Mouse (Mus musculus): ENCODE measurements around the gene Ndufa3. TPM values are rescaled to one million over a fixed set of nuclear protein-coding genes. Genes with fewer than 3 reads are reported as not detected.
A peak's percentile ranks its signal among the peaks of the same experiment; 100 is the strongest.
"Not testable (repeated sequence)": the region's sequence is repeated elsewhere in the genome, so short reads cannot be mapped to it uniquely, and the experiment has no call there.

The Ndufa3 gene
- polyA plus RNA-seq, 1 experiment = 377 TPM

DNA sequence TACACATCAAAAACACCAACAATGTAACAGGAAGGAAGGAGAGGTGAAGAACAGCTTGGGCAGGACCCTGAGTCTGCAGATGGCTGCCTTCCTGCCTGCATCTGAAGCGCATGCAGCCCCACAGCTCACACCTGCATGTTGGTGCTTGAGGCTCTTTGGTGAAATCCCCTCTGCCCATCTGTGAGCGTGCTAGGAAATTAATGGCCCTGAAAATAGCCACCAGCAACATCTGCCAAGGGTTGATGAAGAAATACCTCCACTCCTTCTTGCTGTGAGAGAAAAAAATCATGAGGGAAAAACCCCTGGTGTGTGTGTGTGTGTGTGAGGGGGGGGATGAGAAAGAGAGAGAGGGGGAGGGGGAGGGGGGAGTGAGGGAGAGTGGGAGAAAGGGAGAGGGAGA, 37.1 kb upstream of the Ndufa3 start:
- Histone ChIP-seq H3K4me1 (ENCODE audit: control insufficient read depth, insufficient read depth, low read length) (no peaks in the 10 kb centered on the region), H3K27ac (ENCODE audit: control insufficient read depth, insufficient read depth, low read depth, low read length, poor library complexity) (no peak overlapping the region), H3K4me3 (replicated peaks; ENCODE audit: control insufficient read depth, low read depth, low read length) (no peak overlapping the region)
- WGBS = 37% methylated on average over 2 of the region's 2 CpGs
- TF ChIP-seq POLR2A (IDR thresholded peaks at IDR 0.05; ENCODE audit: borderline replicate concordance, control insufficient read depth, low read depth, low read length) (no peak), CTCF (IDR thresholded peaks at IDR 0.05; ENCODE audit: control insufficient read depth, insufficient read depth, low read length) (no peak)

DNA sequence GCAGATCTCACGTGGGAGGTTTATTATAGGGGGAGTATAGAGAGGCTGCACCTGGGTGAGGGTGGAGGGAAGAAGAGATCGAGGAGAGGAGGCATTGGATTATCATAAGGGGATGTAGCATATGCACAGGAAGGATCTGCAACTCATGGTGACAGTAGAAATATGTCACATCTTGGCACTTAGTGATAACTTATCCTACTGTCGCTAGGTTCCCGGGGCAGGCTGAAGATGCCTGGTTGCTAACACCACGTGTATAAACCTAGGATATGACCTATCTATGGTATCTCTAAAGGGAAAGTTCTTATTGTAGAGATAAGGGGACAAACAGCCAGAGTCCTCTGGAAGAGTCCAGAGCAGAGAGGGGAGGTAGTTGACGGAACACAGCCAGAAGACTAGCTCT, 31.4 kb upstream of the Ndufa3 start:
- H3K4me3 ChIP-seq (replicated peaks; ENCODE audit: control insufficient read depth, low read depth, low read length) = no peak overlapping the region
- H3K27ac ChIP-seq (ENCODE audit: control insufficient read depth, insufficient read depth, low read depth, low read length, poor library complexity) = no peak overlapping the region
- H3K4me1 ChIP-seq (ENCODE audit: control insufficient read depth, insufficient read depth, low read length) = no peaks in the 10 kb centered on the region
- WGBS = 19% methylated on average over 6 of the region's 6 CpGs
- no peak for TF ChIP-seq POLR2A (IDR thresholded peaks at IDR 0.05; ENCODE audit: borderline replicate concordance, control insufficient read depth, low read depth, low read length)
- no peak for TF ChIP-seq CTCF (IDR thresholded peaks at IDR 0.05; ENCODE audit: control insufficient read depth, insufficient read depth, low read length)

DNA sequence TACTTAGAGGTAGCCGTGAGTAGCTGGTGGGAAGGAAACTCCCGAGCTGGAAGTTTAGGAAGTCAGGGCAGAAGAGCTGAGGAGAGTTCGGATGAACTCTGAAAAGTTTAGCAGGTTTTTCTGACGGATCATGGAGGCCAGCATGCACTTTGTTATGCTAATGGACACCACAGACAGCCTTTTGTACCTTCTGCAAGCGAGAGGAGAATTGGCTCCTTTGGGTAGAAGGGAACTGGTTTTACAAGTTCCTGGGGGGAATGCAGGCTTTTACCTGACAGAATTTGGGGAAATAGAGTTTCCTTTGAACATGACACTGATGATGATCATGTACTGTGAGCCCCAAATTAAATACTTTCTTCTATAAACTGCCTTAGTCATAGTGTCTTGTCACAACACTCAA, 30.9 kb upstream of the Ndufa3 start:
- 24% methylated on average over 5 of the region's 5 CpGs for WGBS
- TF ChIP-seq CTCF (IDR thresholded peaks at IDR 0.05; ENCODE audit: control insufficient read depth, insufficient read depth, low read length) (no peak), POLR2A (IDR thresholded peaks at IDR 0.05; ENCODE audit: borderline replicate concordance, control insufficient read depth, low read depth, low read length) (no peak)
- Histone ChIP-seq H3K4me1 (ENCODE audit: control insufficient read depth, insufficient read depth, low read length) (no peaks in the 10 kb centered on the region), H3K4me3 (replicated peaks; ENCODE audit: control insufficient read depth, low read depth, low read length) (no peak overlapping the region), H3K27ac (ENCODE audit: control insufficient read depth, insufficient read depth, low read depth, low read length, poor library complexity) (no peak overlapping the region)

DNA sequence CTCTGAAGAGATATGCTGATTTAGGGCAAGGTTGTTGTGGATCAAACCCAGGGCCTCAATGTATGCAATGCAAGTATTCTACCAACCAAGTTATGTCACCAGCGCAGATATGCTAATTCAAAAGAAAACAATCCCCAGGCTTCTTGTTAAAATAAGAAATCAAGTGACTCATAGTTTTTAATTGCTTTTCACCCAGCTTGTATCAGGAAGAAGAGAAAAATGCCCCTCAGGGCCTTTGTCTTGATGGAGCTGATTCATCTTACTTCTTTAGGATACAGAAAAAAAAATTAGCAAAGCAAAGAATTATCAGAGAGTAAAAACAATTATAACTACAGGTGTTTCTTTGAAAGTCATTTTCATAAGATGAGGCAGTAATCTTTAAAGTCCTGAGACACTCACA, 29.9 kb upstream of the Ndufa3 start:
- no peak overlapping the region for H3K27ac ChIP-seq (ENCODE audit: control insufficient read depth, insufficient read depth, low read depth, low read length, poor library complexity)
- no peak overlapping the region for H3K4me3 ChIP-seq (replicated peaks; ENCODE audit: control insufficient read depth, low read depth, low read length)
- H3K4me1 ChIP-seq (ENCODE audit: control insufficient read depth, insufficient read depth, low read length) = no peaks in the 10 kb centered on the region
- WGBS = 76% methylated on average over 1 of the region's 1 CpGs
- TF ChIP-seq POLR2A (IDR thresholded peaks at IDR 0.05; ENCODE audit: borderline replicate concordance, control insufficient read depth, low read depth, low read length) (no peak), CTCF (IDR thresholded peaks at IDR 0.05; ENCODE audit: control insufficient read depth, insufficient read depth, low read length) (no peak)

DNA sequence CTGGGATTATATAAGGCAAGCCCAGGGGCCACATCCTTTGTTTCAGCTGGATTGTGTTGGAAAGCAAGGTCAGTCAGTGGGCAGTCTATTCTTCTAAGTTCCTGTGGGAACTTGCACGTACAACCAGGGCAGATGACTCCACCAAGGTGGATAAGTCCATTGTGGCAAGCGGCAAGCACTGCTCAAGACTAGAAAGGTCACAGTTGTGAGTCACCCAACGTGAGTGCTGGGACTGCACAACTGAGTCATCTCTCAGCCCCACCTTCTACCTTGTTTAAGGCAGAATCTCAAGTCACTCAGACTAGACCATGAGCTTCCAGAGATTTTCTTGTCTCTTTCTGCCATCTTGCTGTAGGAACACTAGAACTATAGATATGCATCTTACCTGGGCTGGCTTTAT, 26.6 kb upstream of the Ndufa3 start:
- Histone ChIP-seq H3K4me3 (replicated peaks; ENCODE audit: control insufficient read depth, low read depth, low read length) (no peak overlapping the region), H3K27ac (ENCODE audit: control insufficient read depth, insufficient read depth, low read depth, low read length, poor library complexity) (no peak overlapping the region), H3K4me1 (ENCODE audit: control insufficient read depth, insufficient read depth, low read length) (no peaks in the 10 kb centered on the region)
- WGBS = 68% methylated on average over 3 of the region's 3 CpGs
- TF ChIP-seq CTCF (IDR thresholded peaks at IDR 0.05; ENCODE audit: control insufficient read depth, insufficient read depth, low read length) (no peak), POLR2A (IDR thresholded peaks at IDR 0.05; ENCODE audit: borderline replicate concordance, control insufficient read depth, low read depth, low read length) (no peak)

DNA sequence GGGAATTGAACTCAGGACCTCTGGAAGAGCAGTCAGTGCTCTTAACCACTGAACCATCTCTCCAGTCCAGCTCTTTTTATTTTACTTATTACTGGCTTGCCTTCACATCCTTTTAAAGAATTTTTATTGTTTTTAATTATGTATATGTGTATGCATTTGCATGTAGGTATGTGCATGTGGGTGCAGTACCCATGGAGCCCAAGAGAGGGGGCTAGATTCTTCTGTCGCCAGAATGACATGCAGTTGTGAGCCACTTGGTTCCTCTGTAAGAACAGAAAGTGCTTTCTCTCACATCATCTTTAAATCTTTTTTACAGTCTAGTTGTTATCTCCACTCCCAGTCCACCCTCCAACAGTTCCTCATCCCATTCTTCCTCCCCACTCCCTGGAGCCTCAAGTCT, 25.6 kb upstream of the Ndufa3 start:
- no peaks in the 10 kb centered on the region for H3K4me1 ChIP-seq (ENCODE audit: control insufficient read depth, insufficient read depth, low read length)
- TF ChIP-seq CTCF (IDR thresholded peaks at IDR 0.05; ENCODE audit: control insufficient read depth, insufficient read depth, low read length) (no peak), POLR2A (IDR thresholded peaks at IDR 0.05; ENCODE audit: borderline replicate concordance, control insufficient read depth, low read depth, low read length) (no peak)
- H3K27ac ChIP-seq (ENCODE audit: control insufficient read depth, insufficient read depth, low read depth, low read length, poor library complexity) = no peak overlapping the region
- H3K4me3 ChIP-seq (replicated peaks; ENCODE audit: control insufficient read depth, low read depth, low read length) = no peak overlapping the region
- WGBS = 63% methylated on average over 1 of the region's 1 CpGs

DNA sequence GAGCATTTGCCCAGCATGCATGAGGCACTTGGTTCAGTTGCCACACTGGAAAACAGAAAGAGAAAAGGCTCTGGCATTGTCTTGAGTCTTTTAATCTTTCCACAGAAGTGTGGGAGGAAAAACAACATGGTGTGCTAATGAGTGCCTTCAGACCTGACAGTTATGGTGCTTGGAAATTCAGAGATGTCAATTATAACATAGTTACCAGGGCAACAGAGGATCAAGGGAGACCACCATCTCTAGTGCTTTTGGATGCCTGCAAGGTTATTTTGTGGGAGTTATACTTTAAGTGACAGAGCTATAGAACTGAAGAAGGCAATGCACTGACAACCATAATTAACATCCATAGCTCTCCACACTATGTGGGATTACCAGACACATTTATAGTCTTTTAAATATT, 23.3 kb upstream of the Ndufa3 start:
- Histone ChIP-seq H3K4me3 (replicated peaks; ENCODE audit: control insufficient read depth, low read depth, low read length) (no peak overlapping the region), H3K27ac (ENCODE audit: control insufficient read depth, insufficient read depth, low read depth, low read length, poor library complexity) (no peak overlapping the region), H3K4me1 (ENCODE audit: control insufficient read depth, insufficient read depth, low read length) (no peaks in the 10 kb centered on the region)
- TF ChIP-seq POLR2A (IDR thresholded peaks at IDR 0.05; ENCODE audit: borderline replicate concordance, control insufficient read depth, low read depth, low read length) (no peak), CTCF (IDR thresholded peaks at IDR 0.05; ENCODE audit: control insufficient read depth, insufficient read depth, low read length) (no peak)

DNA sequence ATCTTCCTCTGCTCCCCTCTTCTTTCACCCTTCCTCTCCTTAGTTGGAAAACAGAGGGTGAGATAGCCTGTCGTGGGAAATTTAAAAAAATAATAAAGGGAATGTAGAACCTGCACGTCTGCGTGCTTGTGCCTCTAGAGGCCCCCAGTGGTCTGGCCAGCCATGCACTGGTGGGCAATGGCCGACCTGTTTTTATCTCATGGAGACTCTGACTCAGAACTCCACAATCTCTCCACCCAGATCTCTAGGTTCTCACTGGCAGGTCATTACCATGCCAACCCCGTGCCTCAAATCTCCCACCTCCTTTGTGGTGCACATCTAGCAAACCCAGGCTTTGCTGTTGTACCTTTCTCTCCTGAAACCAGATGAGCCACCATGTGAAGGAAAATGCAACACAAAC, 22.5 kb upstream of the Ndufa3 start:
- TF ChIP-seq CTCF (IDR thresholded peaks at IDR 0.05; ENCODE audit: control insufficient read depth, insufficient read depth, low read length) (no peak), POLR2A (IDR thresholded peaks at IDR 0.05; ENCODE audit: borderline replicate concordance, control insufficient read depth, low read depth, low read length) (no peak)
- Histone ChIP-seq H3K4me3 (replicated peaks; ENCODE audit: control insufficient read depth, low read depth, low read length) (peak overlapping the region; percentile 18), H3K4me1 (ENCODE audit: control insufficient read depth, insufficient read depth, low read length) (no peaks in the 10 kb centered on the region), H3K27ac (ENCODE audit: control insufficient read depth, insufficient read depth, low read depth, low read length, poor library complexity) (no peak overlapping the region)
- WGBS = 9% methylated on average over 5 of the region's 5 CpGs

DNA sequence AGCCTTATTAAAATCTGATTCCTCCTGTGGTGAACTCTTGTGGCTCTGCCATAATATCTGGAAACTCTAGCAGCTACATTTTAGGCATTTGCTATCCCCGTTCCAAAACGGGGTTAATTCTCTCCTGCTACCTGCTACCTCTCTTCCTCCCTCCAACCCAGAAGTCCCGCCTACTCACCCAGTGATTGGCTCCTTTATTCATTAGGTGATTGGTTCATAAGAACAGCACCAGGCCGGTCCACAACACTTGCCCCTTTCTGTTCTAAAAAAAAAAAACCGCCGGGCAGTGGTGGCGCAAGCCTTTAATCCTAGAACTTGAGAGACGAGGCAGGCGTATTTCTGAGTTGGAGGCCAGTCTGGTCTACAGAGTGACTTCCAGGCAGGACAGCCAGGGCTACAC, 22.0 kb upstream of the Ndufa3 start:
- TF ChIP-seq CTCF (IDR thresholded peaks at IDR 0.05; ENCODE audit: control insufficient read depth, insufficient read depth, low read length) (no peak), POLR2A (IDR thresholded peaks at IDR 0.05; ENCODE audit: borderline replicate concordance, control insufficient read depth, low read depth, low read length) (no peak)
- Histone ChIP-seq H3K27ac (ENCODE audit: control insufficient read depth, insufficient read depth, low read depth, low read length, poor library complexity) (no peak overlapping the region), H3K4me1 (ENCODE audit: control insufficient read depth, insufficient read depth, low read length) (no peaks in the 10 kb centered on the region), H3K4me3 (replicated peaks; ENCODE audit: control insufficient read depth, low read depth, low read length) (peak overlapping the region; percentile 31)
- 8% methylated on average over 9 of the region's 9 CpGs for WGBS

DNA sequence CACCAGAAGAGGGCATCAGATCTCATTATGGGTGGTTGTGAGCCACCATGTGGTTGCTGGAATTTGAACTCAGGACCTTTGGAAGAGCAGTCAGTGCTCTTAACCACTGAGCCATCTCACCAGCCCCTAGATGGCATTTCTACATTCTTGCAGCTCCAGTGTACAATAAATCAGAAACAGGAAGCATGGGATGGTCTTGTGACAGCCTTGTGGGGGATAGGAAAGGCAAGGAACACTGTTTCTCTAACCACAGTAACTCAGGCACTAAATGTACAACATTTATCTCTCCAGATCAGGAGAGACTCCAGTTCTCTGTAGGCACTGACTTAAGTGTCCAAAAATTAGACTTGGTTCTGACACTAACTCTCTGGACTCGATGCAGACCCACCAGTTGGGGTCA, 19.4 kb upstream of the Ndufa3 start:
- not testable (repeated sequence) for H3K4me3 ChIP-seq (replicated peaks; ENCODE audit: control insufficient read depth, low read depth, low read length); H3K4me1 ChIP-seq (ENCODE audit: control insufficient read depth, insufficient read depth, low read length); H3K27ac ChIP-seq (ENCODE audit: control insufficient read depth, insufficient read depth, low read depth, low read length, poor library complexity)
- WGBS = 2% methylated on average over 1 of the region's 1 CpGs
